Mouse (Mus musculus) forebrain, postnatal 0 days (tissue): ENCODE measurements around the gene Pdf. TPM values are rescaled to one million over a fixed set of nuclear protein-coding genes. Genes with fewer than 3 reads are reported as not detected.

Experiments used
- ATAC-seq: fragments of 200-750 bp; cut with Nextera tagmentation; 2 replicates; pipeline ENCODE4 v1.8.0; 2017; ENCODE audit warnings: mild to moderate bottlenecking, moderate library complexity
- DNase-seq: peaks from one replicate; pipeline ENCODE4 v3.0.0-alpha.2; 2015
- H3K27ac ChIP-seq: fragments of 300-500 bp; sonication (generic); 2 replicates; pipeline ENCODE4 v1.5.1; 2014; ENCODE audit warnings: low read depth, mild to moderate bottlenecking, antibody characterized with exemption, low read length, moderate library complexity, mixed read lengths
- H3K27me3 ChIP-seq: fragments of 300-500 bp; sonication (generic); 2 replicates; pipeline ENCODE4 v1.6.1; 2014; ENCODE audit warnings: mild to moderate bottlenecking, low read length, mixed read lengths; ENCODE audit not compliant: insufficient read depth
- H3K36me3 ChIP-seq: fragments of 300-500 bp; sonication (generic); 2 replicates; pipeline ENCODE4 v1.6.1; 2014; ENCODE audit warnings: mild to moderate bottlenecking, moderate library complexity; ENCODE audit not compliant: insufficient read depth
- H3K4me1 ChIP-seq: fragments of 300-500 bp; sonication (generic); 2 replicates; pipeline ENCODE4 v1.6.1; 2014; ENCODE audit warnings: antibody characterized with exemption; ENCODE audit not compliant: insufficient read depth
- H3K4me2 ChIP-seq: fragments of 300-500 bp; sonication (generic); 2 replicates; pipeline ENCODE4 v1.6.1; 2014; ENCODE audit warnings: low read depth, mild to moderate bottlenecking, moderate library complexity
- H3K4me3 ChIP-seq: fragments of 300-500 bp; sonication (generic); 2 replicates; pipeline ENCODE4 v1.5.1; 2014; ENCODE audit warnings: low read depth, low read length, mixed read lengths
- H3K9ac ChIP-seq: fragments of 300-500 bp; sonication (generic); 2 replicates; pipeline ENCODE4 v1.6.1; 2014; ENCODE audit warnings: mild to moderate bottlenecking
- H3K9me3 ChIP-seq: fragments of 300-500 bp; sonication (generic); 2 replicates; pipeline ENCODE4 v1.6.1; 2016; ENCODE audit warnings: low read length
- CTCF ChIP-seq: sonication (generic); IDR thresholded peaks from 2 replicates; pipeline ENCODE4 v1.5.1; 2016; ENCODE audit warnings: antibody characterized with exemption, control low read depth, low read depth
- WGBS: fragments of 180-500 bp; shearing (Covaris S2); extraction: QIAGEN DNeasy Blood & Tissue Kit; methylation state at CpG from one replicate; pipeline ENCODE4 v1.1.7; 2014; 5-methylcytosine and 5-hydroxymethylcytosine counted together
- polyA plus RNA-seq: library from polyadenylated mRNA; unstranded; fragments of >200 nt; fragmentation: Nextera tagmentation; extraction: Ambion mirVana; gene quantifications from 2 replicates; pipeline ENCODE4 v1.2.1, GENCODE M21; 2015
- total RNA-seq: library from RNA; depleted of rRNA; stranded (reverse); fragments of >200 nt; gene quantifications from 2 replicates; pipeline ENCODE4 v1.2.3, GENCODE M21; 2014

Gene Pdf
- total and polyA plus RNA-seq, 2 experiments from 2014 or later, result 32.1 to 34.4 TPM

- Histone ChIP-seq H3K36me3 (peaks cover 37% of the 10 kb centered on the region), H3K27ac (peak within 1 kb of the TSS; percentile 86), H3K27me3 (no peaks in the 10 kb centered on the region), H3K4me1 (peaks cover 14% of the 10 kb centered on the region), H3K4me3 (peak within 1 kb of the TSS; percentile 94), H3K4me2 (peak within 1 kb of the TSS; percentile 86), H3K9ac (peak within 1 kb of the TSS; percentile 89), H3K9me3 (no peaks in the 10 kb centered on the region)
- peak; percentile 99 for ATAC-seq
- TF ChIP-seq CTCF, result no peak; the same call in 1 of the 2 replicates
- WGBS, result under 1% methylated on average over 85 of the region's 88 CpGs
- peak; percentile 98 for DNase-seq
These were observed 7.9 kb upstream of the Pdf start, which contains the start of the genes Cog8 and Nip7 for GRCm38 (mm10) chr8:107056076-107056972. TSS of gene Cog8 (minus strand) at chr8:107056689. TSS of gene Nip7 (plus strand) at chr8:107056877.

GRCm38 (mm10) chr8:107052046-107052445 lies 3.6 kb upstream of the Pdf start:
- no peak for DNase-seq
- H3K27me3 ChIP-seq, result no peaks in the 10 kb centered on the region
- no peak overlapping the region for H3K9ac ChIP-seq
- no peak overlapping the region for H3K4me3 ChIP-seq
- H3K4me2 ChIP-seq, result no peak overlapping the region
- H3K27ac ChIP-seq, result no peak overlapping the region
- WGBS, result over 99% methylated on average over 8 of the region's 8 CpGs
- no peaks in the 10 kb centered on the region for H3K9me3 ChIP-seq
- no peak for ATAC-seq
- no peak for TF ChIP-seq CTCF
- peaks cover 6% of the 10 kb centered on the region; the same call in 1 of the 2 replicates for H3K4me1 ChIP-seq
- peaks cover 31% of the 10 kb centered on the region for H3K36me3 ChIP-seq

DNA sequence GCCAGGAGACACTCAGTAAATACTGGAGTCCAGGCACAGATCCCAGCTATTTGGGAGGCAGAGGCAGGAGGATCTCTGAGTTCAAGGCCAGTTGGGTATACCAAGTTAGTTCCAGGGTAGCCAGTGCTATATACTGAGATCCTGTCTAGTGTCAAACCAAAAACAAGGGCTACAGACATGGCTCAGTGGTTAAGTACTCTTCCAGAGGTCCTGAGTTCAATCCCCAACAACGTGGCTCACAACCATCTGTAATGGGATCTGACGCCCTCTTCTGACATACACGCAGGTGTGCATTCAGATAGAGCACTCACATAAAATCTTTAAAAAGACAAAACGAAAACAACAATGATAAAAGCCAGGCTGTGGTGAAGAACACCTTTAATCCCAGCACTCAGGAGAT lies 1.1 kb upstream of the Pdf start:
- 97% methylated on average over 4 of the region's 4 CpGs for WGBS

DNA sequence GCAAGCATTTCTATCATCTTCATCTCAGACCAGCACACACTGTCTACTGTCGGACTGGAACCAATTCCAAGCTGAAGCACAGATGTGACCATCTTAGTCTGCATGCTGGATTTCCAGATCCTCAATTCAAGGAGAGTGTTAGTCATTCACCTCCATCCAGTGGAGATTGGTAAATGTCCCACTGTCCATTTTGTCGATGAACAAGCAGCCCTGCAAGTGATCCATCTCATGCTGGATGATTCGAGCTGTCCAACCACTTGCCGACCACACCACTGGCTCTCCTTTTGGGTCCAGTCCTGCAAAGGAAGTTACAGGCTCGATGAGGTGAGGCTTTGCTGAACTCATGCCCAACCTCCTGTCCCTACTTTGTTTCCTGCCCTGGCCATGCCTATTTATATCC lies 1.4 kb downstream of the Pdf start:
- DNase-seq, result no peak
- no peaks in the 10 kb centered on the region for H3K4me1 ChIP-seq
- ATAC-seq, result no peak
- H3K36me3 ChIP-seq, result peaks cover 69% of the 10 kb centered on the region
- H3K4me3 ChIP-seq, result no peak overlapping the region
- no peaks in the 10 kb centered on the region for H3K9me3 ChIP-seq
- no peak overlapping the region for H3K4me2 ChIP-seq
- TF ChIP-seq CTCF, result no peak
- H3K27me3 ChIP-seq, result no peaks in the 10 kb centered on the region
- H3K27ac ChIP-seq, result no peak overlapping the region
- 88% methylated on average over 5 of the region's 5 CpGs for WGBS
- no peak overlapping the region for H3K9ac ChIP-seq

More for the DNA sequence above, 1.1 kb upstream of the Pdf start:
- Histone ChIP-seq H3K4me2 (peak overlapping the region; percentile 83; the same call in 1 of the 2 replicates), H3K27me3 (no peaks in the 10 kb centered on the region), H3K9me3 (no peaks in the 10 kb centered on the region), H3K4me3 (no peak overlapping the region), H3K36me3 (peaks cover 55% of the 10 kb centered on the region), H3K9ac (no peak overlapping the region), H3K27ac (no peak overlapping the region), H3K4me1 (no peaks in the 10 kb centered on the region)
- TF ChIP-seq CTCF, result no peak
- ATAC-seq (no peak), DNase-seq (no peak)

DNA sequence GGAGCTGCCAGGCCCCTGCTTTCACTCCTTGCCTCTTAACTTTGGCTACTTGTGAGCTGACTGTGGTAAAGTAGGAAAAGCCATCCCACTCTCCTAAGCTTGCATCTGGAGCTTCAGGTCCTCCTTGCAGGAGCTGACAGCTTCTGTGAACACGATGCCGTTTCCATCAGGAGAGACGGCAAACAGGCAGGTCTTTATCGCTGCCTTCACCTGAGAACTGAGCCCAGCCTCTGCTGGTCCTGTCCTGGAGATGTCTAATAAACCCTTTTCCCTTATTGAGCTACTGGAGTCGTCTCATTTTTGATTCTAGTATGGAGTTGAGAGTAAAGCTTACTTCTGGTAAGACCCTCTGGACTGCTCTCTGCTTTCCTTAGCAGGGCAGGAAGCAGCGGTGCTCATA lies 2.9 kb downstream of the Pdf start:
- ATAC-seq (no peak), DNase-seq (no peak)
- no peak overlapping the region for H3K4me3 ChIP-seq
- WGBS, result 94% methylated on average over 6 of the region's 6 CpGs
- peaks cover 76% of the 10 kb centered on the region for H3K36me3 ChIP-seq
- H3K9ac ChIP-seq, result no peak overlapping the region
- TF ChIP-seq CTCF, result no peak
- no peaks in the 10 kb centered on the region for H3K4me1 ChIP-seq
- no peak overlapping the region for H3K27ac ChIP-seq
- H3K4me2 ChIP-seq, result no peak overlapping the region
- no peaks in the 10 kb centered on the region for H3K9me3 ChIP-seq
- H3K27me3 ChIP-seq, result no peaks in the 10 kb centered on the region

GRCm38 (mm10) chr8:107040632-107041031 lies 7.8 kb downstream of the Pdf start:
- Histone ChIP-seq H3K4me1 (no peaks in the 10 kb centered on the region), H3K27me3 (no peaks in the 10 kb centered on the region), H3K4me2 (no peak overlapping the region), H3K36me3 (peaks cover 85% of the 10 kb centered on the region), H3K9me3 (no peaks in the 10 kb centered on the region), H3K9ac (no peak overlapping the region), H3K4me3 (no peak overlapping the region), H3K27ac (no peak overlapping the region)
- no peak for DNase-seq
- WGBS, result 83% methylated on average over 7 of the region's 7 CpGs
- TF ChIP-seq CTCF, result no peak
- no peak for ATAC-seq

- DNase-seq, result no peak
- WGBS, result 82% methylated on average over 8 of the region's 8 CpGs
- H3K4me1 ChIP-seq, result peaks cover 12% of the 10 kb centered on the region
These were observed 11.8 kb downstream of the Pdf start for GRCm38 (mm10) chr8:107036626-107037025.

More at GRCm38 (mm10) chr8:107036626-107037025, 11.8 kb downstream of the Pdf start:
- no peak overlapping the region for H3K9ac ChIP-seq
- H3K4me3 ChIP-seq, result no peak overlapping the region
- H3K4me2 ChIP-seq, result no peak overlapping the region
- H3K9me3 ChIP-seq, result no peaks in the 10 kb centered on the region
- no peak for TF ChIP-seq CTCF
- no peaks in the 10 kb centered on the region for H3K27me3 ChIP-seq
- H3K36me3 ChIP-seq, result peaks cover 45% of the 10 kb centered on the region
- no peak for ATAC-seq
- no peak overlapping the region for H3K27ac ChIP-seq
